Mouse (Mus musculus) liver, adult 2 months (tissue): Measurements from ENCODE around the gene Mageb18. TPM values are rescaled to one million over a fixed set of nuclear protein-coding genes. Genes with fewer than 3 reads are reported as not detected.

Experiments used
- DNase-seq: peaks from one replicate; pipeline ENCODE4 v3.0.0-alpha.2; 2011; ENCODE audit warnings: low read depth, low spot score; ENCODE audit errors: extremely low read depth
- H3K27ac ChIP-seq: fragments of 200-500 bp; replicated peaks from 2 replicates; pipeline ENCODE4 v1.5.1; 2012; ENCODE audit warnings: low read depth, mild to moderate bottlenecking, control low read depth, inconsistent platforms, low read length; ENCODE audit not compliant: insufficient read depth
- H3K27me3 ChIP-seq: fragments of 200-500 bp; 2 replicates; pipeline ENCODE4 v1.6.1; 2012; ENCODE audit warnings: mild to moderate bottlenecking, moderate library complexity, low read length, inconsistent platforms; ENCODE audit not compliant: control insufficient read depth, insufficient read depth
- H3K36me3 ChIP-seq: fragments of 200-500 bp; 2 replicates; pipeline ENCODE4 v1.6.1; 2012; ENCODE audit warnings: low read length, inconsistent platforms; ENCODE audit not compliant: control insufficient read depth, insufficient read depth
- H3K4me1 ChIP-seq: fragments of 200-500 bp; 2 replicates; pipeline ENCODE4 v1.6.1; 2011; ENCODE audit warnings: low read length; ENCODE audit not compliant: control insufficient read depth, insufficient read depth
- H3K4me3 ChIP-seq: fragments of 200-500 bp; 2 replicates; pipeline ENCODE4 v1.5.1; 2011; ENCODE audit warnings: low read depth, mild to moderate bottlenecking, control low read depth, low read length, moderate library complexity; ENCODE audit not compliant: insufficient read depth
- H3K79me2 ChIP-seq: fragments of 200-500 bp; 2 replicates; pipeline ENCODE4 v1.6.1; 2012; ENCODE audit warnings: inconsistent platforms, mild to moderate bottlenecking, low read length, moderate library complexity; ENCODE audit not compliant: control insufficient read depth, insufficient read depth
- H3K9ac ChIP-seq: fragments of 200-500 bp; 2 replicates; pipeline ENCODE4 v1.6.1; 2012; ENCODE audit warnings: low read depth, mild to moderate bottlenecking, control low read depth, inconsistent platforms, low read length
- CTCF ChIP-seq: fragments of 200-500 bp; IDR thresholded peaks from 2 replicates; pipeline ENCODE4 v1.5.1; 2011; ENCODE audit warnings: low read depth, low read length, control low read depth
- POLR2A ChIP-seq: fragments of 200-500 bp; IDR thresholded peaks from 2 replicates; pipeline ENCODE4 v1.6.1; 2011; ENCODE audit warnings: low read length, control low read depth; ENCODE audit not compliant: insufficient read depth; ENCODE audit errors: extremely low read depth
- WGBS: fragments of 180-500 bp; shearing (Covaris S2); methylation state at CpG from one replicate; pipeline ENCODE4 v1.1.7; 2018; 5-methylcytosine and 5-hydroxymethylcytosine counted together
- polyA plus RNA-seq: library from polyadenylated mRNA; depleted of rRNA; stranded (reverse); fragments of >200 nt; gene quantifications from 2 replicates; pipeline ENCODE4 v1.2.3, GENCODE M21; 2012
- total RNA-seq: library from RNA; depleted of rRNA; stranded (reverse); fragments of >200 nt; gene quantifications from 2 replicates; pipeline ENCODE4 v1.2.3, GENCODE M21; 2014

The Mageb18 gene
- total and polyA plus RNA-seq, 2 experiments = not detected

GRCm38 (mm10) chrX:92464773-92465172 is 134.6 kb downstream of the Mageb18 start:
- Histone ChIP-seq H3K4me1 (no peaks in the 10 kb centered on the region), H3K79me2 (no peaks in the 10 kb centered on the region), H3K27ac (no peak overlapping the region), H3K27me3 (no peaks in the 10 kb centered on the region), H3K9ac (no peak overlapping the region), H3K4me3 (no peak overlapping the region), H3K36me3 (no peaks in the 10 kb centered on the region)
- 45% methylated on average over 4 of the region's 4 CpGs for WGBS
- no peak for DNase-seq
- TF ChIP-seq POLR2A = no peak

DNA sequence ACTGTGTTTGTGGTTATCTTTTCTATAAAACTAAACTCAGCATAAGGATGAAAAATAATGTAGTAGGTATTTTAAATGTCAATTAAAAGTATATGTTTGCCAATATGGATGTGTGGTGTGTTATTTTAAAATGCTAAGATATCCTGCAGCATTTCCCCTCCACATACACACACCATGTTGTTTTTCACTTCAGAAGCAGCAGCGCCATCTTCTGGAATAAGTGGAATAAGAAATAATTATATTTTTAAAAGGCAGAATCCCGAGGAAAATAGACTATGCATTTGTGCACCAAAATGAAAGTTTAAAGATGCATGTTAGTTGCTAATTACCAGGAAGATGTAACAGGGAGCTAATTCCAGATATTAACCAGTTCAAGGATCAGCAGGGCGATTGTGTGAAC is 138.9 kb downstream of the Mageb18 start:
- H3K27me3 ChIP-seq = no peaks in the 10 kb centered on the region
- no peak for DNase-seq
- H3K4me3 ChIP-seq = no peak overlapping the region
- H3K4me1 ChIP-seq = no peaks in the 10 kb centered on the region
- TF ChIP-seq CTCF (no peak), POLR2A (no peak)
- no peaks in the 10 kb centered on the region for H3K79me2 ChIP-seq
- no peaks in the 10 kb centered on the region for H3K36me3 ChIP-seq
- 22% methylated on average over 3 of the region's 3 CpGs for WGBS
- H3K9ac ChIP-seq = no peak overlapping the region
- H3K27ac ChIP-seq = no peak overlapping the region

GRCm38 (mm10) chrX:92387384-92387783 is 212.0 kb downstream of the Mageb18 start:
- Histone ChIP-seq H3K4me1 (no peaks in the 10 kb centered on the region), H3K4me3 (no peak overlapping the region), H3K27ac (no peak overlapping the region), H3K79me2 (no peaks in the 10 kb centered on the region), H3K9ac (no peak overlapping the region), H3K27me3 (no peaks in the 10 kb centered on the region), H3K36me3 (no peaks in the 10 kb centered on the region)
- TF ChIP-seq POLR2A (no peak), CTCF (no peak)
- no peak for DNase-seq

DNA sequence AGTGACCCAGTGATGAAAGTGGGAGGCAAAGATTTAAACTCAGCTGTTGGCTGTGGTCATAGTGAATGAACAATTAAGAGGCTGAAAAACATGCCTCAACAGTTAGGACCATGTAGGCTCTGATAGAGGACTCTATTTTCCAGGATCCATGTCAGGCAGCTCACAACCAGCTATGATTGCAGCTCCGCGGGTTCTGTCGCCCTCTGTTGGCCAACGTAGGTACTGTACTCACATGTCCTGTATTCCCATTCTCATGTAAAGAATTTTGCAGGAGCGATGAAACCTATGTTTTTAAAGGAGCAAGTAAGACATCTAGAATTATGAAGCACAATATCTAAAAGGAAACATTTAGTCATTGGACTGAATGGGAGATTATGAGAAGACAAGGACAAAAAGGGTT is 256.4 kb downstream of the Mageb18 start:
- WGBS = 13% methylated on average over 5 of the region's 5 CpGs
- TF ChIP-seq CTCF (peak; percentile 76), POLR2A (no peak)
- DNase-seq = peak; percentile 17

DNA sequence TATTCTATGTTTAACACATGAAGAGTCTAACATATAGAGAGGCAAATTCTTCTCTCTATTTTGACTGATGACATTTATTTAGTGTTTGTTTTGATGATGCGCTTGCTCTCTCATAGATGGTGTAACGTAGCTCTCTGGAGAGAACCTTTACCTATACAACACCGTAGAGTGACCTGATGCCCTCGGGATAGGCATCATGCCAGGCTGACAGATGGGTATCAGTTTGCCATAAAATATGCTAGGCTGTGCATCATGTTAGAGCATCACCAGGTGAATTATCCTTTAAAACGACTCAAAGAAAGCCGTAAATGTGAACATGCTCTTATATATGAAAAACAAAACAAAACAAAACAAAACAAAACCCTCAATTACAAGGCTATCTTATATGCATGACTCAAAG is 258.5 kb downstream of the Mageb18 start:
- DNase-seq = no peak
- H3K27ac ChIP-seq = no peak overlapping the region
- no peaks in the 10 kb centered on the region for H3K79me2 ChIP-seq
- TF ChIP-seq POLR2A = no peak
- TF ChIP-seq CTCF = no peak
- no peak overlapping the region for H3K9ac ChIP-seq
- H3K4me1 ChIP-seq = no peaks in the 10 kb centered on the region
- H3K36me3 ChIP-seq = no peaks in the 10 kb centered on the region
- no peak overlapping the region for H3K4me3 ChIP-seq
- WGBS = 77% methylated on average over 6 of the region's 6 CpGs
- H3K27me3 ChIP-seq = no peaks in the 10 kb centered on the region

More for the DNA sequence above, 256.4 kb downstream of the Mageb18 start:
- Histone ChIP-seq H3K27me3 (no peaks in the 10 kb centered on the region), H3K4me3 (no peak overlapping the region), H3K79me2 (no peaks in the 10 kb centered on the region), H3K9ac (no peak overlapping the region), H3K36me3 (no peaks in the 10 kb centered on the region), H3K4me1 (no peaks in the 10 kb centered on the region), H3K27ac (no peak overlapping the region)

- H3K36me3 ChIP-seq = no peaks in the 10 kb centered on the region
- 77% methylated on average over 2 of the region's 2 CpGs for WGBS
- DNase-seq = no peak
- H3K27ac ChIP-seq = no peak overlapping the region
- H3K27me3 ChIP-seq = no peaks in the 10 kb centered on the region
- H3K79me2 ChIP-seq = no peaks in the 10 kb centered on the region
- no peaks in the 10 kb centered on the region for H3K4me1 ChIP-seq
- no peak for TF ChIP-seq CTCF
- TF ChIP-seq POLR2A = no peak
- no peak overlapping the region for H3K4me3 ChIP-seq
- no peak overlapping the region for H3K9ac ChIP-seq
These were observed 259.8 kb downstream of the Mageb18 start for GRCm38 (mm10) chrX:92339551-92339950.
